Mouse (Mus musculus) spleen, embryonic (tissue): ENCODE data around the gene Cplx3.

Experiments used
- CTCF ChIA-PET: fragments of 350-600 bp; sonication (Branson Sonifier 250); formaldehyde crosslinking; loops from one replicate; lab custom pipeline; 2022; lab: Charles Lee

Gene Cplx3

GRCm38 (mm10) chr9:57562896-57563372, 43.1 kb downstream of the Cplx3 start:
- CTCF ChIA-PET = interaction anchor here (0.6 kb wide), 1 partner anchor 21 kb away, joined by 5 read pairs; no protein-coding TSS in a partner anchor

- CTCF ChIA-PET = interaction anchor here (0.9 kb wide), 1 partner anchor 84 kb away, joined by 3 read pairs; no protein-coding TSS in a partner anchor
Measured at GRCm38 (mm10) chr9:57561711-57562099, 44.4 kb downstream of the Cplx3 start.

DNA sequence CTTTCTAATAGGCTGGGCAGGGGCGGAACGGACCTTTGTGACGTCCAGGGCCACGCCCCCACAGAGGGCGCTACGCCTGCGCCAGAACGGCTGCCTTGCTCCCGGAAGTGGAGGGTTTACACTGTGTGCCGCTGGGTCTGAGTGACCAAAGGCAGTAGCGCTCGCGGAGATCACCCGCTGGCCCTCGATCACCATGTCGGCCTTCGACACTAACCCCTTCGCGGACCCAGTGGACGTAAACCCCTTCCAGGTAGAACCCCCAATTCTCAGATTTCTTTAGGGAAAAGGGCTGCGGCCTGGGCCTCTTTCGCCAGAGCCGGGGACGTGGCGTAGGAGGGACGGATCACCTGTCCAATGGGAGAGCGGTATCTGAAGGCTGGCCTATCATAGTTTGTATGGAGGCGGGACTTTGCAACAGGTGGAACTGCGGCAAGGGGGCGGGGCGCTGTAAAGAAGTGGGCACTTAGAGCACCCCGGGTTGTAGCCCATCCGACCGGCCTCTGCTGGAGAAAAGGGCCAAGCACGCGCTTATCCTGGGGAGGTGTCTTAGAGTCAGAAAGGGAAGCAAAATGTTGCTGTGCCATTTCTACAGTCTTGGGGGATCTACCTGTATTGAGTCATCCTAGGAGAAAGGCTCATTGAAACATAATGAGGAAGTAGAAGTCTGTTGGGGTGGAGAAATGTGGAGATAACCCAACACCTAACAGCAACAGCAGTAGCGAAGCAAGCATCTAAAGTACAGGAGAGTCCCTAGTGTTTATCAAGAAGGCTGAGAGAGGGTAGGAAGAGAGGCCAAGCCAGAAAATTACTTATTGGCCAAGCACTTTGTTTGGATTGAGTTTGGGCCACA, 45.0 kb downstream of the Cplx3 start, which contains the start of gene Scamp2:
TSS of gene Scamp2 (plus strand) at position 83 of the 850 bp plus-strand sequence.
- CTCF ChIA-PET = interaction anchor here (0.9 kb wide), 1 partner anchor 85 kb away, joined by 3 read pairs; no protein-coding TSS in a partner anchor

DNA sequence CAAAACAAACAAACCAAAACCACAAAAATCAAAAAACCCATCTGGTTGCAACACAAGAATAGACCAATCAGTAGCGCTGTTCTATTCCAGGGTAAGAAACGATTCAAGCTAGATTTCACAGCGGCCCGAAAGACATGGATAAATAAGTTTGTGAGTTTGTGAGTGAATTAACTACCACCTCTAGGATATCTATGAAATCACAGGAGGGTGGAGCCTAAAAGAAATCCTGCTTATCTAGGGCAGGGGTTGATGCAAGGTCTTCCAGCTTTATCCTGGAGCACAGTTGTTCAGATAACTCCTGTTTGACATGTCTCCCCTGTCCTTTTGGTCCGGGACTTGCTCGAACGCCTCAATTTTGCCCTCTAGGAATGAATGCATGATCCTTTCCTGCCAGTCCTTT, 45.8 kb downstream of the Cplx3 start:
- CTCF ChIA-PET = interaction anchor here (0.5 to 0.7 kb wide), 4 partner anchors 11 to 215 kb away, joined by 3 to 13 read pairs (median 3); no protein-coding TSS in a partner anchor

GRCm38 (mm10) chr9:57559568-57559967, 46.5 kb downstream of the Cplx3 start:
- CTCF ChIA-PET = interaction anchor here (0.5 to 0.7 kb wide), 4 partner anchors 10 to 216 kb away, joined by 3 to 13 read pairs (median 3); no protein-coding TSS in a partner anchor

DNA sequence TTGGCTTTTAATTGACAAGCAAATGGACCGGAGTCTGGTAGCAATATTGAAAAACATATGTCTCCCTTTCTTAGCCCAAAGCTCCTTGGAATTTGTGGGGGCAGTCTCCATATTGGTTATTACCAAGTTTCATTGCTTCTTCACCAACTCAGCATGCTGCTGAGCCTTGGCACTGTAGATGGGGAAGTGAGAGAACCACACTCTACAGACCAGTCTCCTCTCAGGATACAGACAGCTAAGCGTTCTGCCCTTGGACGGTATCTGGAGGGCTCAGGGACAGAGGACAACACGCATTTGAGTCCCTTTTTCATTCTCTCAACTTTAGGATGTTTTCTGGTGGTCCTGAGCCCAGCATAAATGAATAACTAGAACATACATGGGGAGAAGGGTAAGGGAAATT, 47.5 kb downstream of the Cplx3 start:
- CTCF ChIA-PET = interaction anchor here (0.6 kb wide), 1 partner anchor 262 kb away, joined by 3 read pairs; no protein-coding TSS in a partner anchor

DNA sequence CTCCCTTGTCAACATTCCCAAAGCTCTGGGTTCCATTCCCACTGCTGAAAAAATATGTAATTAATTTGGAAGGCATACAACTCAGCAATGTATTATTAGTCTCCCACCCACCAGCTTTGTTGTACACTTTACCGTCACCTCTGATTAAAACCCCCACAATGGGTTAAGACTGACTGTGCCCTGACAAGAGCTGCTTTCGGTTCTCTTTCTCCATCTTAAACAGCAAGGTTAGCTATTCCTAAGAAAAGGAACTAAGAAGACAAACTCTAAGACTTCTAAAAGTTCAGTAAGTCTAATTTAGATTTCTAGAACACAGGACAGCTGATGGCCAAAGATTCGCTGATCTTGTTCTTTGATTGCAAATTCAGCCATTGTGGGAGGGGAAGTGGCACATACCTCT, 48.9 kb downstream of the Cplx3 start:
- CTCF ChIA-PET = interaction anchor here (0.6 to 0.7 kb wide), 2 partner anchors 51 to 94 kb away, joined by 4 read pairs; no protein-coding TSS in a partner anchor

DNA sequence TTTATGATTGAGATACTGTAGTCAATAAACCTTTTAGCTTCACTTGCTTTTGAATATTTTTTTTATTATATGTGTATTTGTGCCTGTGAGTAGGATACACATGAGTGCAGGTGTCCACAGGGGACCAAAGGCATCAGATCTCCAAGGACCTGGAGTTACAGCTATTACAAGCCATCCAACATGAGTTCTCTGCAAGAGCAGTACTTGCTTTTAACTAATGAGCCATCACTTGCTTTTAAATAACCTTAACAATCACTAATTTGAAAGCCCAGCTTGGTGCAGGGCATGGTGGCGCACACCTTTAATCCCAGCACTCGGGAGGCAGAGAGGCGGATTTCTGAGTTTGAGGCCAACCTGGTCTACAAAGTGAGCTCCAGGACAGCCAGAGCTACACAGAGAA, 51.3 kb downstream of the Cplx3 start:
- CTCF ChIA-PET = interaction anchor here (0.9 to 1.1 kb wide), 3 partner anchors 9 to 50 kb away, joined by 3 to 15 read pairs (median 8); no protein-coding TSS in a partner anchor

DNA sequence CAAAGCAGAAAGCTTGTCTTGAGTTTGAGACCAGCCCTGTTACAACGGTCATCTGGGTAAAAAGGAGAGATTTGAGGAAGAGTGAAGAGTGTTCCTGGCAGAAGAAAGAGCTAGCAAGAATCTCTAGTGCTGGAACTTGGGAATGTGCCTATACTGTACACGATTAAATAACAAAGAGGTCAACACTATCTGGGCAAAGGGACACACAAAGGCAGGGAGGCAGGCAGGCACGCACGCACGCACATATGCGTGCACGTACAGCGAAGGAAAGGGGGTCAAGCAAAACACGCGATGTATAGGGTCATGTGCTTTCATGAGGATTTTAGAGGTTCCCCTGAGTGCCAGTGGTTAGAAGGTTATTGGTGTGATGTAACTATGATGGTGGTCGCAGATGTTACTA, 53.0 kb downstream of the Cplx3 start:
- CTCF ChIA-PET = no interaction called here

DNA sequence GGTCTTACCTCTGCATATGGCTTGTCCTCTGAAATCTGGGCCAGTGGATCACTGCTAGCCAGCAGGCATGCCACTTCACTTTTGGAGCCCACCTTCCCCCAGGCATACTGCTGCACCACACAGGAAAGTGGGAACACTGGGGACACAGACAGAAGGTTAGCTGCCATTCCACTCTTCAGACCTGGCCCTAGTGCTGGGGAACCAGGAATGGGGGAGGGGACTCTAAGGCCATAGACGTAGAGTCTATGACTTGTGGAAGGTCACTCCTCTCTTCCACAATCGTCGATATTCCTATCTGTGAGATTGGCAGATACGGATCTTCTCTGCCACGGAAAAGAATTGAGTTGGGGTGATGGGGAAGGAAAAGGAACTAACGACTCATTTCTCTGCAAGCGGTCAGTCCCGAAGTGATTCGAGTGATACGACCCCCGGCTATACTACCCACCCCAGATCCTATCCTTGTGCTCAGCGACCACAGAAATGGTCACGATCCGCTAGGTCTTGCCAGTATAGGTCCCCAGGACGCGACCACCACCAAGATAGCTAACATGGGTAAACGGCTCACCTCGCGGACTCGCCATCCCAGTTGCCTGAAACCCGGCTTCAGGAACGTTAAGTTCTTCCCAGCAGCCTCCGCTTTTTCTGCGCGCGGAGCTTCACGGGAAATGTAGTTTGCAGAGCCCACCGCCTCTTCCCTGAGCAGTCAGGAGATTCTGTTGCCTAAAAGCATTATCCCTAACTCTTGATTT, 53.8 kb downstream of the Cplx3 start, which contains the start of gene Mpi:
TSS of gene Mpi (minus strand) at position 625 of the 749 bp plus-strand sequence.
- CTCF ChIA-PET = interaction anchor here (0.6 kb wide), 1 partner anchor 33 kb away, joined by 3 read pairs; no protein-coding TSS in a partner anchor

DNA sequence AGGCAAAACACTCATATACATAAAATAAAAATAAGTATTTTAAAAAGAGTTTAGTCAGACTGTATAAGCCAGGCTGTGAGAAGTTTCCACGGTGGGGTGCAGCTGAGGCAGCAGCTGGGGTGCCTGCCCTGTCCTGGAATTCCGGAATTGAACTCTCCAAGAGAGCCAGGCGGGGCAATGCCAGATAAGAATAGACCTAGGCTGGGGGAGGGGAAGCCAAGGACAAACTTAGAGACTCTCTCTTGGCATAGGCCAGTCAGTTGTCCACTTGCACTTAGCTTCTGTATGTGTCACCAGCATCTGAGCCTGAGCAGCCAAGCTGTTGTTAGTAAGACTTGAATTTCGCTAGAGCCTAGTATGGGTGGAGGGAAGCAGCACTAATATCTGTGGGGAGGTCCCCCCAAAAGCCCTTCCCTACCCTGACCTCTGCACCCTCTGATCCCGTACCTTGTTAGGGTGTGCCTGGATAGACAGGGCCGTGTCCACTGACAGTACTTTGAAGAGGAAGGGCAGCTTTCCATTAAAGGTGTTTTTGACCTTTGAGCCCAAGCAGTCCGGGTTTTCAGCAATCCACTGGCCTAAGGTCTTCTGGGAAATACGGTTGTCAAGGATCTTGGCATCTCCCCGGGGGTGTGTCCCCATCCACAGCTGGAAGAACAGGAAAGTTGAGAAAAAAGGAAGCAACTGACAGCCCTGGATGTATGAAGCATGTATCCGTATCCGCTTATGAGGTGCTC, 55.8 kb downstream of the Cplx3 start:
- CTCF ChIA-PET = no interaction called here
